Mouse (Mus musculus) neural tube, embryonic 11.5 days (tissue): ENCODE measurements around the gene Dpp10. TPM values are rescaled to one million over a fixed set of nuclear protein-coding genes. Genes with fewer than 3 reads are reported as not detected.
A peak's percentile ranks its signal among the peaks of the same experiment; 100 is the strongest.

Experiments used
- ATAC-seq: fragments of 200-750 bp; cut with Nextera tagmentation; 2 replicates; pipeline ENCODE4 v1.8.0; 2017; ENCODE audit warnings: moderate number of reproducible peaks, mild to moderate bottlenecking, moderate TSS enrichment, moderate library complexity; ENCODE audit not compliant: insufficient read depth, low FRiP score, low TSS enrichment
- DNase-seq: peaks from one replicate; pipeline ENCODE4 v3.0.0-alpha.2; 2015; ENCODE audit warnings: low spot score
- H3K27ac ChIP-seq: fragments of 300-500 bp; sonication (generic); 2 replicates; pipeline ENCODE4 v1.5.1; 2014; ENCODE audit warnings: low read depth, mild to moderate bottlenecking, low read length
- H3K27me3 ChIP-seq: fragments of 300-500 bp; sonication (generic); 2 replicates; pipeline ENCODE4 v1.6.1; 2014; ENCODE audit warnings: mild to moderate bottlenecking, low read length, mixed read lengths; ENCODE audit not compliant: control insufficient read depth, insufficient read depth
- H3K36me3 ChIP-seq: fragments of 300-500 bp; sonication (generic); 2 replicates; pipeline ENCODE4 v1.6.1; 2014; ENCODE audit warnings: mild to moderate bottlenecking, low read length, moderate library complexity, mixed read lengths; ENCODE audit not compliant: control insufficient read depth, insufficient read depth
- H3K4me1 ChIP-seq: fragments of 300-500 bp; sonication (generic); 2 replicates; pipeline ENCODE4 v1.6.1; 2014; ENCODE audit warnings: low read length, mixed read lengths; ENCODE audit not compliant: control insufficient read depth, insufficient read depth
- H3K4me2 ChIP-seq: fragments of 300-500 bp; sonication (generic); 2 replicates; pipeline ENCODE4 v1.6.1; 2014; ENCODE audit warnings: low read depth, mild to moderate bottlenecking, moderate library complexity
- H3K4me3 ChIP-seq: fragments of 300-500 bp; sonication (generic); 2 replicates; pipeline ENCODE4 v1.5.1; 2014; ENCODE audit warnings: low read depth, low read length
- H3K9ac ChIP-seq: fragments of 300-500 bp; sonication (generic); 2 replicates; pipeline ENCODE4 v1.6.1; 2014; ENCODE audit warnings: mild to moderate bottlenecking, low read length
- H3K9me3 ChIP-seq: fragments of 300-500 bp; sonication (generic); 2 replicates; pipeline ENCODE4 v1.6.1; 2016; ENCODE audit warnings: low read length; ENCODE audit not compliant: control insufficient read depth
- WGBS: fragments of 180-500 bp; shearing (Covaris S2); extraction: QIAGEN DNeasy Blood & Tissue Kit; methylation state at CpG from one replicate; pipeline ENCODE4 v1.1.7; 2014; 5-methylcytosine and 5-hydroxymethylcytosine counted together
- polyA plus RNA-seq: library from polyadenylated mRNA; unstranded; fragments of >200 nt; fragmentation: Nextera tagmentation; extraction: Ambion mirVana; gene quantifications from 2 replicates; pipeline ENCODE4 v1.2.1, GENCODE M21; 2014

The Dpp10 gene
- polyA plus RNA-seq, 1 experiment from 2014 or later: 0.70 TPM

GRCm38 (mm10) chr1:123933812-123934727, 111.3 kb downstream of the Dpp10 start:
- ATAC-seq: no peak
- H3K4me2 ChIP-seq: no peak overlapping the region
- no peaks in the 10 kb centered on the region for H3K36me3 ChIP-seq
- H3K27ac ChIP-seq: no peak overlapping the region
- H3K9ac ChIP-seq: no peak overlapping the region
- no peak overlapping the region for H3K4me3 ChIP-seq
- no peaks in the 10 kb centered on the region for H3K4me1 ChIP-seq
- no peak for DNase-seq
- no peaks in the 10 kb centered on the region for H3K27me3 ChIP-seq
- 77% methylated on average over 7 of the region's 7 CpGs for WGBS
- H3K9me3 ChIP-seq: no peaks in the 10 kb centered on the region

- H3K4me1 ChIP-seq: no peaks in the 10 kb centered on the region
- H3K36me3 ChIP-seq: no peaks in the 10 kb centered on the region
- no peak overlapping the region for H3K4me2 ChIP-seq
- DNase-seq (no peak), ATAC-seq (no peak)
- H3K27me3 ChIP-seq: no peaks in the 10 kb centered on the region
- H3K4me3 ChIP-seq: no peak overlapping the region
- 73% methylated on average over 3 of the region's 3 CpGs for WGBS
- no peak overlapping the region for H3K9ac ChIP-seq
- no peaks in the 10 kb centered on the region for H3K9me3 ChIP-seq
- no peak overlapping the region for H3K27ac ChIP-seq
These were observed 117.4 kb downstream of the Dpp10 start for GRCm38 (mm10) chr1:123928003-123928370.

GRCm38 (mm10) chr1:123927278-123928002, 117.9 kb downstream of the Dpp10 start:
- no peaks in the 10 kb centered on the region for H3K4me1 ChIP-seq
- ATAC-seq: no peak
- no peaks in the 10 kb centered on the region for H3K9me3 ChIP-seq
- no peak for DNase-seq
- no peaks in the 10 kb centered on the region for H3K27me3 ChIP-seq
- no peak overlapping the region for H3K4me3 ChIP-seq
- H3K36me3 ChIP-seq: no peaks in the 10 kb centered on the region
- H3K4me2 ChIP-seq: no peak overlapping the region
- no peak overlapping the region for H3K27ac ChIP-seq
- no peak overlapping the region for H3K9ac ChIP-seq

GRCm38 (mm10) chr1:123924905-123925304, 120.5 kb downstream of the Dpp10 start:
- Histone ChIP-seq H3K4me1 (no peaks in the 10 kb centered on the region), H3K27me3 (no peaks in the 10 kb centered on the region), H3K9ac (no peak overlapping the region), H3K4me2 (no peak overlapping the region), H3K36me3 (no peaks in the 10 kb centered on the region), H3K27ac (no peak overlapping the region), H3K4me3 (no peak overlapping the region), H3K9me3 (no peaks in the 10 kb centered on the region)
- WGBS: 86% methylated on average over 1 of the region's 1 CpGs
- ATAC-seq (no peak), DNase-seq (no peak)

GRCm38 (mm10) chr1:123923907-123924306, 121.5 kb downstream of the Dpp10 start:
- 86% methylated on average over 2 of the region's 2 CpGs for WGBS
- H3K27ac ChIP-seq: no peak overlapping the region
- H3K27me3 ChIP-seq: no peaks in the 10 kb centered on the region
- no peaks in the 10 kb centered on the region for H3K9me3 ChIP-seq
- H3K4me1 ChIP-seq: no peaks in the 10 kb centered on the region
- H3K4me3 ChIP-seq: no peak overlapping the region
- H3K4me2 ChIP-seq: no peak overlapping the region
- H3K36me3 ChIP-seq: no peaks in the 10 kb centered on the region
- no peak overlapping the region for H3K9ac ChIP-seq
- no peak for ATAC-seq
- no peak for DNase-seq

GRCm38 (mm10) chr1:123919606-123920005, 125.8 kb downstream of the Dpp10 start:
- no peaks in the 10 kb centered on the region for H3K36me3 ChIP-seq
- H3K9ac ChIP-seq: no peak overlapping the region
- H3K9me3 ChIP-seq: no peaks in the 10 kb centered on the region
- ATAC-seq (0 out of 2 replicates have a peak, but pooled peaks have one; percentile 19), DNase-seq (no peak)
- no peaks in the 10 kb centered on the region for H3K4me1 ChIP-seq
- H3K4me3 ChIP-seq: no peak overlapping the region
- WGBS: 96% methylated on average over 1 of the region's 1 CpGs
- no peak overlapping the region for H3K4me2 ChIP-seq
- H3K27me3 ChIP-seq: no peaks in the 10 kb centered on the region
- H3K27ac ChIP-seq: no peak overlapping the region

GRCm38 (mm10) chr1:123902628-123903027, 142.7 kb downstream of the Dpp10 start:
- no peak overlapping the region for H3K4me3 ChIP-seq

GRCm38 (mm10) chr1:123901218-123901617, 144.1 kb downstream of the Dpp10 start:
- ATAC-seq: no peak
- H3K27ac ChIP-seq: no peak overlapping the region
- H3K4me3 ChIP-seq: no peak overlapping the region
- no peak overlapping the region for H3K4me2 ChIP-seq
- no peak overlapping the region for H3K9ac ChIP-seq
- DNase-seq: no peak
- H3K4me1 ChIP-seq: no peaks in the 10 kb centered on the region
- no peaks in the 10 kb centered on the region for H3K9me3 ChIP-seq
- H3K36me3 ChIP-seq: no peaks in the 10 kb centered on the region
- 80% methylated on average over 4 of the region's 4 CpGs for WGBS
- H3K27me3 ChIP-seq: no peaks in the 10 kb centered on the region

More at GRCm38 (mm10) chr1:123902628-123903027, 142.7 kb downstream of the Dpp10 start:
- H3K9me3 ChIP-seq: no peaks in the 10 kb centered on the region
- DNase-seq (no peak), ATAC-seq (no peak)
- H3K36me3 ChIP-seq: no peaks in the 10 kb centered on the region
- no peak overlapping the region for H3K4me2 ChIP-seq
- no peak overlapping the region for H3K27ac ChIP-seq
- H3K9ac ChIP-seq: no peak overlapping the region
- 85% methylated on average over 5 of the region's 5 CpGs for WGBS
- H3K4me1 ChIP-seq: no peaks in the 10 kb centered on the region
- no peaks in the 10 kb centered on the region for H3K27me3 ChIP-seq
